Mouse (Mus musculus) stomach, embryonic 16.5 days (tissue): ENCODE measurements around the gene Dab1. TPM values are rescaled to one million over a fixed set of nuclear protein-coding genes. Genes with fewer than 3 reads are reported as not detected.

Experiments used
- ATAC-seq: fragments of 200-750 bp; cut with Nextera tagmentation; 2 replicates; pipeline ENCODE4 v1.8.0; 2017; ENCODE audit warnings: moderate number of reproducible peaks, moderate TSS enrichment; ENCODE audit not compliant: insufficient read depth, low FRiP score
- H3K27ac ChIP-seq: fragments of 300-500 bp; sonication (generic); 2 replicates; pipeline ENCODE4 v1.5.1; 2014; ENCODE audit warnings: low read length
- H3K27me3 ChIP-seq: fragments of 300-500 bp; sonication (generic); 2 replicates; pipeline ENCODE4 v1.6.1; 2014; ENCODE audit warnings: low read length, control low read depth, mixed read lengths; ENCODE audit not compliant: control insufficient read depth, insufficient read depth
- H3K36me3 ChIP-seq: fragments of 300-500 bp; sonication (generic); 2 replicates; pipeline ENCODE4 v1.6.1; 2014; ENCODE audit warnings: low read length; ENCODE audit not compliant: control insufficient read depth, insufficient read depth
- H3K4me1 ChIP-seq: fragments of 300-500 bp; sonication (generic); 2 replicates; pipeline ENCODE4 v1.6.1; 2014; ENCODE audit warnings: low read length, control low read depth, mixed read lengths; ENCODE audit not compliant: control insufficient read depth, insufficient read depth
- H3K4me2 ChIP-seq: fragments of 300-500 bp; sonication (generic); 2 replicates; pipeline ENCODE4 v1.6.1; 2014; ENCODE audit warnings: low read depth, low read length, mixed read lengths
- H3K4me3 ChIP-seq: fragments of 300-500 bp; sonication (generic); replicated peaks from 2 replicates; pipeline ENCODE4 v1.5.1; 2014; ENCODE audit warnings: mild to moderate bottlenecking, low read length
- H3K9ac ChIP-seq: fragments of 300-500 bp; sonication (generic); 2 replicates; pipeline ENCODE4 v1.6.1; 2014; ENCODE audit warnings: low read length
- H3K9me3 ChIP-seq: fragments of 300-500 bp; sonication (generic); replicated peaks from 2 replicates; pipeline ENCODE4 v1.6.1; 2016; ENCODE audit warnings: low read length, control low read depth; ENCODE audit not compliant: control insufficient read depth
- whole genome bisulfite sequencing: fragments of 180-500 bp; shearing (Covaris S2); extraction: QIAGEN DNeasy Blood & Tissue Kit; methylation state at CpG from one replicate; pipeline ENCODE4 v1.1.7; 2014; 5-methylcytosine and 5-hydroxymethylcytosine counted together
- polyA plus RNA-seq: library from polyadenylated mRNA; unstranded; fragments of >200 nt; fragmentation: Nextera tagmentation; extraction: Ambion mirVana; gene quantifications from 2 replicates; pipeline ENCODE4 v1.2.1, GENCODE M21; 2015

Dab1 gene
- polyA plus RNA-seq, 1 experiment from 2014 or later: 10.0 TPM

- Histone ChIP-seq H3K36me3 (no peaks in the 10 kb centered on the region), H3K27ac (no peak overlapping the region), H3K9ac (no peak overlapping the region), H3K27me3 (no peaks in the 10 kb centered on the region), H3K4me3 (no peak overlapping the region), H3K4me2 (no peak overlapping the region), H3K4me1 (no peaks in the 10 kb centered on the region), H3K9me3 (no peaks in the 10 kb centered on the region)
- 80% methylated on average over 4 of the region's 4 CpGs for WGBS
- ATAC-seq: no peak
These were observed 277.6 kb downstream of the Dab1 start for GRCm38 (mm10) chr4:103896806-103897205.

GRCm38 (mm10) chr4:103897702-103898101, 278.5 kb downstream of the Dab1 start:
- H3K4me2 ChIP-seq: no peak overlapping the region
- H3K9ac ChIP-seq: no peak overlapping the region
- H3K36me3 ChIP-seq: no peaks in the 10 kb centered on the region
- ATAC-seq: no peak
- WGBS: 78% methylated on average over 6 of the region's 6 CpGs
- H3K4me1 ChIP-seq: no peaks in the 10 kb centered on the region
- H3K27me3 ChIP-seq: no peaks in the 10 kb centered on the region
- no peaks in the 10 kb centered on the region for H3K9me3 ChIP-seq
- no peak overlapping the region for H3K27ac ChIP-seq
- no peak overlapping the region for H3K4me3 ChIP-seq

- Histone ChIP-seq H3K36me3 (no peaks in the 10 kb centered on the region), H3K4me3 (no peak overlapping the region), H3K27ac (no peak overlapping the region), H3K4me1 (no peaks in the 10 kb centered on the region), H3K27me3 (no peaks in the 10 kb centered on the region), H3K4me2 (no peak overlapping the region), H3K9ac (no peak overlapping the region), H3K9me3 (no peaks in the 10 kb centered on the region)
- no peak for ATAC-seq
- WGBS: 72% methylated on average over 4 of the region's 4 CpGs
These were observed 292.3 kb downstream of the Dab1 start for GRCm38 (mm10) chr4:103911441-103911840.

GRCm38 (mm10) chr4:103912071-103912470, 292.9 kb downstream of the Dab1 start:
- H3K27me3 ChIP-seq: no peaks in the 10 kb centered on the region
- no peak overlapping the region for H3K9ac ChIP-seq
- H3K4me3 ChIP-seq: no peak overlapping the region
- no peaks in the 10 kb centered on the region for H3K36me3 ChIP-seq
- no peak for ATAC-seq
- no peaks in the 10 kb centered on the region for H3K4me1 ChIP-seq
- no peaks in the 10 kb centered on the region for H3K9me3 ChIP-seq
- no peak overlapping the region for H3K4me2 ChIP-seq
- H3K27ac ChIP-seq: no peak overlapping the region
- 89% methylated on average over 6 of the region's 6 CpGs for whole genome bisulfite sequencing

GRCm38 (mm10) chr4:103922431-103922931, 303.3 kb downstream of the Dab1 start:
- 75% methylated on average over 3 of the region's 3 CpGs for WGBS
- 0 out of 2 replicates have a peak, but pooled peaks cover 2% of the 10 kb centered on the region for H3K4me1 ChIP-seq
- H3K4me3 ChIP-seq: no peak overlapping the region
- H3K9ac ChIP-seq: no peak overlapping the region
- no peak overlapping the region for H3K4me2 ChIP-seq
- H3K9me3 ChIP-seq: no peaks in the 10 kb centered on the region
- H3K27me3 ChIP-seq: no peaks in the 10 kb centered on the region
- no peaks in the 10 kb centered on the region for H3K36me3 ChIP-seq
- ATAC-seq: no peak
- no peak overlapping the region for H3K27ac ChIP-seq

DNA sequence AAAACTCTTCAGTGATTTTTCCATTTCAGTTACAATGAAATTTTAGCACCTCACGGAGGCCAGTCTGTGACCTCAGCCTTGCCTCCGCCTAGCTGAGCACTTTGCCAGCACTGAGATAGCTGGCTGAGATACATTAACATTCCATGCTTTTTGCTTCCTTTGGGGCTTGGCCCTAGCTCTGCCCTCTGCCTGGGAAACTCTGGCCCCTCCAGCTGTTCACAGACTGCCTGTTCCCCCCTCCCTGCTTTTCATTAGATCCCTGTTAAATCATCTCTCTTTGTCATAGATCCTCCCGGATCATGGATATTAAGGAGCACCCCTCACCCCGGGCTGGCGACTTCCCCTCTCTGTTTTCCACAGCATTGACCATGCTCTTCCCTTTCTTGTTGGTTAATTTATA, 307.5 kb downstream of the Dab1 start:
- no peak for ATAC-seq
- no peak overlapping the region for H3K27ac ChIP-seq
- 30% methylated on average over 5 of the region's 5 CpGs for WGBS
- H3K36me3 ChIP-seq: no peaks in the 10 kb centered on the region
- H3K27me3 ChIP-seq: no peaks in the 10 kb centered on the region
- H3K4me3 ChIP-seq: no peak overlapping the region
- H3K4me1 ChIP-seq: 0 out of 2 replicates have a peak, but pooled peaks cover 2% of the 10 kb centered on the region
- H3K4me2 ChIP-seq: no peak overlapping the region
- H3K9me3 ChIP-seq: no peaks in the 10 kb centered on the region
- H3K9ac ChIP-seq: no peak overlapping the region

DNA sequence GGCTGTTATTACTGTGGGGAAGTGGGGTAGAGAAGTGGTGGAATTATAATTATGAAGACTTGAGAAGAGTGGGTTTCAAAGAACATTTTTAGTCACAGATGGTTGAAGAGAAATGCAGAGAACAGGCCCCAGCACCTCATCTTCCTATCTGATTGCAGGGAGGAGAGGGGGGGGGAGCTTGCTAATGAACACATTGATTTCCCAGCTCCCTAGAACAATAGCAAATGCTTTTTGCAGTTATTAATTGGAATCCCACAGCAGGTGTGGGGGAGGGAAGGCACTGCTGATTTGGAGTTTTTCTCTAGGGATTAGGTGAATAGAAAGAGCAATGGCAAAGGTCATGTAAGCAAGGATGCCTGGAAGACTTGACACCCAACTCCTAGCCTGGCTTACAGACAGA, 310.5 kb downstream of the Dab1 start:
- no peak overlapping the region for H3K9ac ChIP-seq
- no peak overlapping the region for H3K27ac ChIP-seq
- no peak for ATAC-seq
- no peaks in the 10 kb centered on the region for H3K9me3 ChIP-seq
- H3K4me2 ChIP-seq: no peak overlapping the region
- H3K27me3 ChIP-seq: no peaks in the 10 kb centered on the region
- H3K4me1 ChIP-seq: 0 out of 2 replicates have a peak, but pooled peaks cover 2% of the 10 kb centered on the region
- H3K4me3 ChIP-seq: no peak overlapping the region
- no peaks in the 10 kb centered on the region for H3K36me3 ChIP-seq

DNA sequence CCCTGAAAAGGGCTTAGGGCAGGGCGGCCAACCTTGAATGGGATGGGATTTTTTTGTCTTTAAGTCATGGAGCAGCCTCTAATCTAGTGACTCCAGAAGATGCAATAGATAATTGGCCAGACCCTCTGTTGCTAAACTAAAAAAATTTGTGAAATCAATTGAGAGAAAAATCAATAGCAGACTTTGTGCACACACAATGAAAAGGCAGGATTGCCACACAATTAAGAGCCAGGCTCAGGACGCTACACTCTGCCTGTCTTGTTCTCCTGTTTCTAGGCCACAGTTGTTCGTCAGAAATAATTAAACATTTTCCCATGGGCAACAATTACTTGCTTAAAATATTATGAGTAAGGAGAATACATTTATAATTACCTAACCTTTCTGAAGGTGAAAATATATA, 315.2 kb downstream of the Dab1 start:
- no peaks in the 10 kb centered on the region for H3K9me3 ChIP-seq
- H3K4me2 ChIP-seq: no peak overlapping the region
- ATAC-seq: no peak
- no peak overlapping the region for H3K4me3 ChIP-seq
- no peaks in the 10 kb centered on the region for H3K36me3 ChIP-seq
- no peak overlapping the region for H3K9ac ChIP-seq
- no peak overlapping the region for H3K27ac ChIP-seq
- H3K4me1 ChIP-seq: no peaks in the 10 kb centered on the region
- whole genome bisulfite sequencing: 75% methylated on average over 3 of the region's 3 CpGs
- no peaks in the 10 kb centered on the region for H3K27me3 ChIP-seq

DNA sequence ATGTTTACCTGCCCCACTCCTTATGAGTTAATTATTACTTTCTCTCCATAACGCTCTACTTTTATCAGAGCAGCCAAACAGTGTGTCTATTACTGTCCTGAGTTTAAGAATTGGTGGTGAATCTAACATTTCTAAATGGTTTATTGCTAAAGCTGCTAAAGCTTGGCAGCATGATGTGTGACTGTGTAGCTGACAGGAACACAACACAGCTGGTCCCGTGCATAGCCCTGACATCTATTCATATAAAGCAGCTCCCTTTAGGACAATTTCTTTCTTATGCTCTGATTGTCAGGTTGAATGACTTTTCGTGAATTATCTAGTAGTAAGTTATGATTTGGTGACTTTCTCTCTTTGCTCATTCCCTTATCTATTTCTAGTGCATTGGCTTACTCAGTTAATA, 329.1 kb downstream of the Dab1 start:
- Histone ChIP-seq H3K27me3 (no peaks in the 10 kb centered on the region), H3K9me3 (no peaks in the 10 kb centered on the region), H3K4me1 (no peaks in the 10 kb centered on the region), H3K4me3 (no peak overlapping the region), H3K9ac (no peak overlapping the region), H3K36me3 (no peaks in the 10 kb centered on the region), H3K27ac (no peak overlapping the region), H3K4me2 (no peak overlapping the region)
- 39% methylated on average over 3 of the region's 3 CpGs for WGBS
- ATAC-seq: no peak
